Mouse (Mus musculus) kidney, adult 2 months (tissue): Measurements from ENCODE around the gene Olfr699.

ENCODE experiments used
- CTCF ChIP-seq: fragments of 200-500 bp; conservative IDR thresholded peaks from 2 replicates; pipeline ENCODE4 v1.5.1; 2011; ENCODE audit warnings: low read depth, mild to moderate bottlenecking, control low read depth, low read length, moderate library complexity, mixed read lengths; ENCODE audit not compliant: insufficient read depth, insufficient read length
- POLR2A ChIP-seq: fragments of 200-500 bp; IDR thresholded peaks from one replicate; pipeline ENCODE4 v1.6.1; 2011; ENCODE audit warnings: low read depth, low read length, control low read depth

GRCm38 (mm10) chr7:106788330-106788729, 4.7 kb downstream of the Olfr699 start:
- TF ChIP-seq CTCF: no peak
- no peak for TF ChIP-seq POLR2A
